Mouse (Mus musculus) brown adipose tissue, adult 24 weeks (tissue): ENCODE results near the gene Ahnak2. TPM values are rescaled to one million over a fixed set of nuclear protein-coding genes. Genes with fewer than 3 reads are reported as not detected.

ENCODE experiments used
- H3K27ac ChIP-seq: fragments of 200-500 bp; replicated peaks from 2 replicates; pipeline ENCODE4 v1.5.1; 2012; ENCODE audit warnings: low read depth, mild to moderate bottlenecking, low read length
- H3K4me1 ChIP-seq: fragments of 200-500 bp; 2 replicates; pipeline ENCODE4 v1.6.1; 2012; ENCODE audit warnings: low read length, mixed read lengths; ENCODE audit not compliant: control insufficient read depth, insufficient read depth, insufficient read length
- H3K4me3 ChIP-seq: fragments of 200-500 bp; 2 replicates; pipeline ENCODE4 v1.5.1; 2012; ENCODE audit warnings: low read depth, mild to moderate bottlenecking, low read length, moderate library complexity; ENCODE audit not compliant: insufficient read depth
- polyA plus RNA-seq: library from polyadenylated mRNA; stranded (reverse); fragments of >200 nt; gene quantifications from 2 replicates; pipeline ENCODE4 v1.2.4, GENCODE M21; 2012; ENCODE audit not compliant: missing spikeins, insufficient read depth, insufficient read length

Gene Ahnak2
- polyA plus RNA-seq, 1 experiment = 2.9 TPM

- Histone ChIP-seq H3K4me1 (no peaks in the 10 kb centered on the region), H3K27ac (peak overlapping the region; percentile 30; the same call in 1 of the 2 replicates), H3K4me3 (peak overlapping the region; percentile 44)
These were observed 7.5 kb downstream of the Ahnak2 start for GRCm38 (mm10) chr12:112794998-112795397.

- no peak overlapping the region for H3K27ac ChIP-seq
- no peaks in the 10 kb centered on the region for H3K4me1 ChIP-seq
- H3K4me3 ChIP-seq = peak overlapping the region; percentile 44
These were observed 8.1 kb downstream of the Ahnak2 start for GRCm38 (mm10) chr12:112794356-112794816.

GRCm38 (mm10) chr12:112793601-112794355 lies 8.7 kb downstream of the Ahnak2 start:
- no peaks in the 10 kb centered on the region for H3K4me1 ChIP-seq
- H3K4me3 ChIP-seq = peak overlapping the region; percentile 44
- no peak overlapping the region for H3K27ac ChIP-seq

- Histone ChIP-seq H3K4me1 (no peaks in the 10 kb centered on the region), H3K27ac (no peak overlapping the region), H3K4me3 (no peak overlapping the region)
These were observed 11.4 kb downstream of the Ahnak2 start for GRCm38 (mm10) chr12:112791026-112791425.

GRCm38 (mm10) chr12:112774481-112774880 lies 28.0 kb downstream of the Ahnak2 start:
- no peak overlapping the region for H3K4me3 ChIP-seq

GRCm38 (mm10) chr12:112774026-112774425 lies 28.4 kb downstream of the Ahnak2 start:
- H3K4me3 ChIP-seq = no peak overlapping the region
- H3K27ac ChIP-seq = no peak overlapping the region
- H3K4me1 ChIP-seq = no peaks in the 10 kb centered on the region

More at GRCm38 (mm10) chr12:112774481-112774880, 28.0 kb downstream of the Ahnak2 start:
- Histone ChIP-seq H3K4me1 (no peaks in the 10 kb centered on the region), H3K27ac (no peak overlapping the region)

GRCm38 (mm10) chr12:112773366-112773765 lies 29.1 kb downstream of the Ahnak2 start:
- H3K27ac ChIP-seq = no peak overlapping the region
- no peaks in the 10 kb centered on the region for H3K4me1 ChIP-seq
- no peak overlapping the region for H3K4me3 ChIP-seq

- H3K27ac ChIP-seq = no peak overlapping the region
- H3K4me3 ChIP-seq = no peak overlapping the region
- no peaks in the 10 kb centered on the region for H3K4me1 ChIP-seq
These were observed 30.2 kb downstream of the Ahnak2 start for GRCm38 (mm10) chr12:112772306-112772705.

GRCm38 (mm10) chr12:112770396-112770795 lies 32.1 kb downstream of the Ahnak2 start:
- H3K4me3 ChIP-seq = no peak overlapping the region

GRCm38 (mm10) chr12:112769751-112770150 lies 32.7 kb downstream of the Ahnak2 start:
- Histone ChIP-seq H3K27ac (no peak overlapping the region), H3K4me3 (no peak overlapping the region), H3K4me1 (no peaks in the 10 kb centered on the region)

More at GRCm38 (mm10) chr12:112770396-112770795, 32.1 kb downstream of the Ahnak2 start:
- Histone ChIP-seq H3K27ac (no peak overlapping the region), H3K4me1 (no peaks in the 10 kb centered on the region)

- no peak overlapping the region for H3K27ac ChIP-seq
- H3K4me3 ChIP-seq = no peak overlapping the region
- H3K4me1 ChIP-seq = no peaks in the 10 kb centered on the region
These were observed 33.4 kb downstream of the Ahnak2 start for GRCm38 (mm10) chr12:112769031-112769430.

GRCm38 (mm10) chr12:112768166-112768565 lies 34.3 kb downstream of the Ahnak2 start:
- H3K4me1 ChIP-seq = no peaks in the 10 kb centered on the region
- H3K4me3 ChIP-seq = no peak overlapping the region
- H3K27ac ChIP-seq = no peak overlapping the region

GRCm38 (mm10) chr12:112767036-112767890 lies 35.2 kb downstream of the Ahnak2 start:
- Histone ChIP-seq H3K4me3 (no peak overlapping the region), H3K27ac (no peak overlapping the region), H3K4me1 (no peaks in the 10 kb centered on the region)

- Histone ChIP-seq H3K4me1 (no peaks in the 10 kb centered on the region), H3K4me3 (no peak overlapping the region), H3K27ac (no peak overlapping the region)
These were observed 35.9 kb downstream of the Ahnak2 start for GRCm38 (mm10) chr12:112766586-112766985.

- H3K27ac ChIP-seq = no peak overlapping the region
- no peak overlapping the region for H3K4me3 ChIP-seq
- H3K4me1 ChIP-seq = no peaks in the 10 kb centered on the region
These were observed 37.5 kb downstream of the Ahnak2 start for GRCm38 (mm10) chr12:112764991-112765390.
